Mouse (Mus musculus): ENCODE results near the gene Ppp1r14a.

- TF ChIP-seq CTCF (conservative IDR thresholded peaks at IDR 0.05; ENCODE audit: low read length) (no peak), NANOG (IDR thresholded peaks at IDR 0.05; ENCODE audit: borderline replicate concordance, low read length) (no peak), POU5F1 (IDR thresholded peaks at IDR 0.05; ENCODE audit: borderline replicate concordance, low read length) (no peak)
These were observed 13.5 kb downstream of the Ppp1r14a start for GRCm38 (mm10) chr7:29302641-29303040.

Data from E14TG2a.4 (cell line).